Mouse (Mus musculus) limb, embryonic 14.5 days (tissue): ENCODE data around the gene Cwc25. TPM values are rescaled to one million over a fixed set of nuclear protein-coding genes. Genes with fewer than 3 reads are reported as not detected.

Experiments used
- ATAC-seq: fragments of 200-750 bp; cut with Nextera tagmentation; 2 replicates; pipeline ENCODE4 v1.8.0; 2017; ENCODE audit warnings: low read depth, moderate number of reproducible peaks, moderate TSS enrichment; ENCODE audit not compliant: low FRiP score
- DNase-seq: peaks from one replicate; pipeline ENCODE4 v3.0.0-alpha.2; 2015; ENCODE audit warnings: low spot score
- H3K27ac ChIP-seq: fragments of 300-500 bp; sonication (generic); replicated peaks from 2 replicates; pipeline ENCODE4 v1.5.1; 2014; ENCODE audit warnings: low read depth, mild to moderate bottlenecking, low read length, moderate library complexity, mixed read lengths
- H3K27me3 ChIP-seq: fragments of 300-500 bp; sonication (generic); 2 replicates; pipeline ENCODE4 v1.6.1; 2014; ENCODE audit warnings: low read length, mixed read lengths; ENCODE audit not compliant: control insufficient read depth, insufficient read depth
- H3K36me3 ChIP-seq: fragments of 300-500 bp; sonication (generic); 2 replicates; pipeline ENCODE4 v1.6.1; 2014; ENCODE audit warnings: mild to moderate bottlenecking, low read length, moderate library complexity, mixed read lengths; ENCODE audit not compliant: control insufficient read depth, insufficient read depth
- H3K4me1 ChIP-seq: fragments of 300-500 bp; sonication (generic); 2 replicates; pipeline ENCODE4 v1.6.1; 2014; ENCODE audit warnings: antibody characterized with exemption, low read length, mixed read lengths; ENCODE audit not compliant: control insufficient read depth, insufficient read depth
- H3K4me2 ChIP-seq: fragments of 300-500 bp; sonication (generic); replicated peaks from 2 replicates; pipeline ENCODE4 v1.6.1; 2014; ENCODE audit warnings: low read depth, mild to moderate bottlenecking, low read length, moderate library complexity; ENCODE audit not compliant: severe bottlenecking
- H3K4me3 ChIP-seq: fragments of 300-500 bp; sonication (generic); replicated peaks from 2 replicates; pipeline ENCODE4 v1.5.1; 2014; ENCODE audit warnings: low read length
- H3K9ac ChIP-seq: fragments of 300-500 bp; sonication (generic); 2 replicates; pipeline ENCODE4 v1.6.1; 2014; ENCODE audit warnings: mild to moderate bottlenecking, low read depth, low read length, moderate library complexity; ENCODE audit not compliant: severe bottlenecking
- H3K9me3 ChIP-seq: fragments of 300-500 bp; sonication (generic); 2 replicates; pipeline ENCODE4 v1.6.1; 2016; ENCODE audit warnings: low read length; ENCODE audit not compliant: control insufficient read depth
- POLR2A ChIP-seq: fragments of 200-500 bp; IDR thresholded peaks from 2 replicates; pipeline ENCODE4 v1.8.0; 2012; ENCODE audit warnings: inconsistent platforms, mild to moderate bottlenecking, moderate library complexity, borderline replicate concordance; ENCODE audit not compliant: insufficient read depth, insufficient read length; ENCODE audit errors: extremely low read depth
- WGBS: fragments of 180-500 bp; shearing (Covaris S2); extraction: QIAGEN DNeasy Blood & Tissue Kit; methylation state at CpG from one replicate; pipeline ENCODE4 v1.1.7; 2014; 5-methylcytosine and 5-hydroxymethylcytosine counted together
- polyA plus RNA-seq, 2 experiments: library from polyadenylated mRNA; depleted of rRNA in 1 of 2; stranded (reverse) in 1 of 2; unstranded in 1 of 2; fragments of >200 nt; fragmentation: Nextera tagmentation in 1 of 2; extraction: Ambion mirVana in 1 of 2; gene quantifications; 2 replicates each; pipeline versions ENCODE4 v1.2.1 to v1.2.3; 2012 to 2014

Cwc25 gene
- polyA plus RNA-seq, 2 experiments: 11.6 to 20.6 TPM

GRCm38 (mm10) chr11:97747773-97748172 lies 18.6 kb downstream of the Cwc25 start:
- WGBS: 93% methylated on average over 8 of the region's 8 CpGs
- Histone ChIP-seq H3K27ac (no peak overlapping the region), H3K9ac (no peak overlapping the region), H3K4me2 (no peak overlapping the region), H3K27me3 (no peaks in the 10 kb centered on the region), H3K9me3 (no peaks in the 10 kb centered on the region), H3K36me3 (peaks cover 62% of the 10 kb centered on the region), H3K4me3 (no peak overlapping the region), H3K4me1 (peaks cover 10% of the 10 kb centered on the region)
- no peak for ATAC-seq
- TF ChIP-seq POLR2A: no peak
- DNase-seq: no peak

- H3K9me3 ChIP-seq: no peaks in the 10 kb centered on the region
- H3K27me3 ChIP-seq: no peaks in the 10 kb centered on the region
- H3K4me2 ChIP-seq: peak overlapping the region; percentile 51
- H3K27ac ChIP-seq: no peak overlapping the region
- no peak for TF ChIP-seq POLR2A
- H3K9ac ChIP-seq: no peak overlapping the region
- 8% methylated on average over 13 of the region's 13 CpGs for WGBS
- no peak for ATAC-seq
- H3K36me3 ChIP-seq: peaks cover 42% of the 10 kb centered on the region
- DNase-seq: no peak
- H3K4me1 ChIP-seq: peaks cover 15% of the 10 kb centered on the region
- H3K4me3 ChIP-seq: peak overlapping the region; percentile 80
Measured at GRCm38 (mm10) chr11:97745331-97745721, 21.0 kb downstream of the Cwc25 start.

- no peak for TF ChIP-seq POLR2A
- peak overlapping the region; percentile 51 for H3K4me2 ChIP-seq
- H3K27ac ChIP-seq: peak overlapping the region; percentile 93
- peak overlapping the region; percentile 80 for H3K4me3 ChIP-seq
- DNase-seq: peak; percentile 99
- no peaks in the 10 kb centered on the region for H3K27me3 ChIP-seq
- H3K36me3 ChIP-seq: peaks cover 37% of the 10 kb centered on the region
- ATAC-seq: peak; percentile 96
- peaks cover 15% of the 10 kb centered on the region for H3K4me1 ChIP-seq
- WGBS: under 1% methylated on average over 26 of the region's 57 CpGs
- peak overlapping the region; percentile 83 for H3K9ac ChIP-seq
- H3K9me3 ChIP-seq: no peaks in the 10 kb centered on the region
Measured at GRCm38 (mm10) chr11:97744718-97745330, 21.5 kb downstream of the Cwc25 start.

GRCm38 (mm10) chr11:97744063-97744717 lies 22.2 kb downstream of the Cwc25 start, which contains the start of gene Pip4k2b:
Gene Pip4k2b (minus strand): TSS chr11:97744704.
- H3K36me3 ChIP-seq: peaks cover 31% of the 10 kb centered on the region
- H3K4me1 ChIP-seq: peaks cover 15% of the 10 kb centered on the region
- H3K27ac ChIP-seq: peak within 1 kb of the TSS; percentile 93
- ATAC-seq (peak; percentile 32), DNase-seq (no peak)
- H3K9ac ChIP-seq: peak within 1 kb of the TSS; percentile 83
- no peak for TF ChIP-seq POLR2A
- H3K4me3 ChIP-seq: peak within 1 kb of the TSS; percentile 80
- WGBS: under 1% methylated on average over 38 of the region's 63 CpGs
- no peaks in the 10 kb centered on the region for H3K9me3 ChIP-seq
- no peaks in the 10 kb centered on the region for H3K27me3 ChIP-seq
- H3K4me2 ChIP-seq: peak within 1 kb of the TSS; percentile 83

GRCm38 (mm10) chr11:97743423-97743822 lies 22.9 kb downstream of the Cwc25 start:
- 38% methylated on average over 9 of the region's 9 CpGs for WGBS
- TF ChIP-seq POLR2A: no peak
- no peak for DNase-seq

More at GRCm38 (mm10) chr11:97743423-97743822, 22.9 kb downstream of the Cwc25 start:
- H3K9me3 ChIP-seq: no peaks in the 10 kb centered on the region
- peak overlapping the region; percentile 80 for H3K4me3 ChIP-seq
- H3K36me3 ChIP-seq: peaks cover 25% of the 10 kb centered on the region
- H3K4me2 ChIP-seq: peak overlapping the region; percentile 83
- H3K9ac ChIP-seq: peak overlapping the region; percentile 83
- no peak overlapping the region; the same call in 1 of the 2 replicates for H3K27ac ChIP-seq
- ATAC-seq: no peak
- no peaks in the 10 kb centered on the region for H3K27me3 ChIP-seq
- H3K4me1 ChIP-seq: peaks cover 15% of the 10 kb centered on the region
